Mouse (Mus musculus) thymus, adult 2 months (tissue): ENCODE measurements around the gene Piezo1. TPM values are rescaled to one million over a fixed set of nuclear protein-coding genes. Genes with fewer than 3 reads are reported as not detected.

Experiments
- DNase-seq: peaks from one replicate; pipeline ENCODE4 v3.0.0; 2021
- H3K27ac ChIP-seq: fragments of 200-500 bp; 2 replicates; pipeline ENCODE4 v1.5.1; 2012; ENCODE audit warnings: low read length, control low read depth; ENCODE audit not compliant: control insufficient read depth, insufficient read depth
- H3K27me3 ChIP-seq: fragments of 200-500 bp; 2 replicates; pipeline ENCODE4 v1.6.1; 2012; ENCODE audit warnings: mild to moderate bottlenecking, low read length, moderate library complexity, mixed read lengths; ENCODE audit not compliant: control insufficient read depth, insufficient read depth
- H3K36me3 ChIP-seq: fragments of 200-500 bp; 2 replicates; pipeline ENCODE4 v1.6.1; 2012; ENCODE audit warnings: mild to moderate bottlenecking, low read length, moderate library complexity; ENCODE audit not compliant: control insufficient read depth, insufficient read depth
- H3K4me1 ChIP-seq: fragments of 200-500 bp; replicated peaks from 2 replicates; pipeline ENCODE4 v1.6.1; 2012; ENCODE audit warnings: low read length; ENCODE audit not compliant: control insufficient read depth, insufficient read depth
- H3K4me3 ChIP-seq: fragments of 200-500 bp; 2 replicates; pipeline ENCODE4 v1.5.1; 2012; ENCODE audit warnings: mild to moderate bottlenecking, low read length, control low read depth, moderate library complexity; ENCODE audit not compliant: control insufficient read depth, insufficient read depth
- CTCF ChIP-seq: fragments of 200-500 bp; IDR thresholded peaks from 2 replicates; pipeline ENCODE4 v1.5.1; 2012; ENCODE audit warnings: mild to moderate bottlenecking, control low read depth, low read length, moderate library complexity, borderline replicate concordance; ENCODE audit not compliant: control insufficient read depth, poor library complexity, insufficient read depth; ENCODE audit errors: extremely low read depth
- POLR2A ChIP-seq: fragments of 200-500 bp; IDR thresholded peaks from 2 replicates; pipeline ENCODE4 v1.6.1; 2012; ENCODE audit warnings: mild to moderate bottlenecking, low read length, control low read depth, moderate library complexity; ENCODE audit not compliant: control insufficient read depth, poor library complexity, insufficient read depth; ENCODE audit errors: extremely low read depth
- WGBS: fragments of 180-500 bp; shearing (Covaris S2); methylation state at CpG from one replicate; pipeline ENCODE4 v1.1.7; 2018; 5-methylcytosine and 5-hydroxymethylcytosine counted together
- polyA plus RNA-seq: library from polyadenylated mRNA; depleted of rRNA; stranded (reverse); fragments of >200 nt; gene quantifications from 2 replicates; pipeline ENCODE4 v1.2.3, GENCODE M21; 2012

The Piezo1 gene
- polyA plus RNA-seq, 1 experiment, result 93.6 TPM

DNA sequence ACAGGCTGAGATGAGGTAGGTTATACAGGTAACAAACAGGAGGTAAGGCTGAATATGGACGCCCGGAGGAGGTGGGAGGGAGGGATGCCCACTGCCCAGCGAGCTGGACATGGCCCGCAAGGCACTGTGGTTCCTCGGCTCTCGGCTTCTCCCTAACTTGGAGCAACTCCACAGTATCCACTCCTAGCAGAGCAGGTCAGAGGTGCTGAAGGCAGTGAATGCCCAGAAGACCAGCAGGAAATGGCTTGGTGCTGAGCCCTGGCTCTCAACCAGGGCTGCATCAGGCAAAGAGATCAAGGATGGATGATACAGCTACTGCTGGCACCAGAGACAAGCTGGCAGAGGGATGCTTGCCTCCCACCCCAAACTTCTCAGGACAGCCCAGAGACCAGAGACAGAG, 26.6 kb downstream of the Piezo1 start:
- H3K36me3 ChIP-seq, result no peaks in the 10 kb centered on the region
- DNase-seq, result no peak
- TF ChIP-seq CTCF (no peak), POLR2A (no peak)
- peaks cover 15% of the 10 kb centered on the region for H3K4me1 ChIP-seq
- 97% methylated on average over 6 of the region's 6 CpGs for WGBS
- H3K27ac ChIP-seq, result no peak overlapping the region
- no peak overlapping the region for H3K4me3 ChIP-seq
- no peaks in the 10 kb centered on the region for H3K27me3 ChIP-seq

DNA sequence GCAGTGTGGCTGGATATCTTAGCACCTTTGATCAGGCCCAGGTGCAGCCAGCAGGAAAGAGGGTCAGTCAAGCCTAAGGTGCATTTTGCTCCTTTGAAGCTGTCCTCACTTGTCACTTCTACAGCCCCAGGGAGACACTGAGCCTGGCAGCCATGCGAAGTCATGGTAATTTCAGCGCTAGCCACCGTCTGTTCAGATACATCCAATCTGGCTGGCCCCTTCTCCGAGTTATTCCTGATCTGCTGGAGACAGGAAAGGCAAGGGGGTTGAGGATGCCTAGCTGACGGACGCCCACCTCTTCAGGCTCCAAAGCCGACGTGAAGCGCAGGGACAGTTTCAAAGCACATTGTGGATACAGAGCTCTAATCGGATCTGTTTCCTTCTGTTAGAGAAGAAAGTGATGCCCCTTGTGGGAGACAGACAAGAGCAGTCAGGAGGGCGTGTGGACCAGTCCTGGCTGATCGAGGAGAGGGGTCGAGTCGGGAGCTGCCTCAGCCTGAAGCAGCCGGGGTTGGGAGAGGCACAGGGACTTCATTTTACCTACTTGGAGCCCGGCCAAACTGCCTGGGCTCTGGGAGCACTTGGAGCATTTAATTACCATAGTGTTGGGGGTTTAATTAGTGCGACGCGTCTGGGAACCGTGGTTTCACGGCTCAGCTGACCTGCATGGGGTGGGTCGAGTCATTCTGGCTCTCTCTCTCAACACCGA, 27.3 kb downstream of the Piezo1 start:
- H3K4me3 ChIP-seq, result no peak overlapping the region
- peaks cover 15% of the 10 kb centered on the region for H3K4me1 ChIP-seq
- H3K27me3 ChIP-seq, result no peaks in the 10 kb centered on the region
- WGBS, result 88% methylated on average over 23 of the region's 23 CpGs
- DNase-seq, result no peak
- TF ChIP-seq CTCF, result no peak
- TF ChIP-seq POLR2A, result no peak
- no peak overlapping the region for H3K27ac ChIP-seq
- no peaks in the 10 kb centered on the region for H3K36me3 ChIP-seq

DNA sequence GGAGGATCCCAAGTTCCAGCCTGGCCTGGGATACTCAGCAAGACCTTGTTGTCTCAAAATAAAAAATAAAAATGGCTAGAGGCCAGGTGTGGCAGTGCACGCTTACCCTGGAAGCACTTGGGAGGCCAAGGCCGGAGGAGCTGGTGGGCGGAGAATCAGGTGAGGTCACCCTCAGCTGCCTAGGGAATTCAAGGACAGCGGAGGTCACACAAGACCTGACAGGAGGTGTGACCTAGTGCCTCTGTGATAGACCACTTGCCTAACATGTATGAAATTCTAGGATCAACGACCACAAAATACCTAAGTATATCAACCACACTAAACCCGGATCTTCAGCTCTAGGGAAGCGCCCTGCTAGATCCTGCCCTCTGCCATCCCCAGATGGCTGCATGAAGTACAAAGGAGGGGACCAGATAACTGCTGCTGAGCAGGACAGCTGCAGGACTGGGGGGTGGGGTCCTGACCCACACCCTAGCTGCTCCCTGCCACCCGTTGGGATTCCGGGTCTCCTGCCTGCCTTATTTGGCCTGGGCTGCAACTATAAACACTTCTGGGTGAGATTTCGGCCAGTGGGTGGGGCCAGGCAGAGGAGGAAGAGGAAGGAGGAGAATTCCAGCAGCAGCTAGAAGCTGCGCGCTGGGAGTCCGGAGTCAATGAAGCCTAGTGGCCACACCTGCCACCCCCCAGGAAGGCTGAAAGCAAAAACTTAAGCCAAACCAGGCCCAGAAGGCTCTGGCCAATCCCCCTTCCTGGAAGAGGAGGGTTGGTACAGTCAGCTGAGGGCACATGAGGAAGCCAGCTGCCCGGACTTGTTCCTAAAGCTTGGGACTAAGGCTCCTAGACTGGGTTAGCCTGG, 28.1 kb downstream of the Piezo1 start:
- no peaks in the 10 kb centered on the region for H3K27me3 ChIP-seq
- no peak overlapping the region for H3K27ac ChIP-seq
- H3K36me3 ChIP-seq, result no peaks in the 10 kb centered on the region
- H3K4me1 ChIP-seq, result peaks cover 15% of the 10 kb centered on the region
- no peak overlapping the region for H3K4me3 ChIP-seq
- no peak for DNase-seq
- TF ChIP-seq POLR2A, result no peak
- no peak for TF ChIP-seq CTCF
- 92% methylated on average over 14 of the region's 14 CpGs for WGBS

DNA sequence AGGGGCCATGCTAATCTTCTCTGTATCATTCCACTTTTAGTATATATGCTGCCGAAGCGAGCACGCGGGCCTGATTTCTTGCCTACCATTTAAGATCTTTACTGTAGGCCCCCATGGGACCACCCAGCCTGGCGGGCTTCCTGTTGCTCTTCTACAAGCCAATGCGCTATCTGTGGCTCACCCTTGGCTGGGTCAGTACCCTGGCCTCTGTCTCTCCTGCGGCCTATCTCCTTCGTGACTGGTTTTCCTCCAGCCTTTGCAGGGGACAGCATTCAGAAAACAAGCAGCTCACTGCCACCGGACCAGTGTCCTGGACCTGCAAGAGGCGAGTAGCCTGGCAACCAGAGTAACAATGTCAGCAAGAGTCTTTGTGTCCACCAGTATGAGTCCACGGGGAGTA, 30.5 kb downstream of the Piezo1 start:
- Histone ChIP-seq H3K27ac (no peak overlapping the region), H3K36me3 (no peaks in the 10 kb centered on the region), H3K4me1 (no peaks in the 10 kb centered on the region; the same call in 1 of the 2 replicates), H3K27me3 (no peaks in the 10 kb centered on the region), H3K4me3 (no peak overlapping the region)
- whole genome bisulfite sequencing, result 96% methylated on average over 11 of the region's 11 CpGs
- DNase-seq, result no peak
- TF ChIP-seq CTCF (no peak), POLR2A (no peak)

DNA sequence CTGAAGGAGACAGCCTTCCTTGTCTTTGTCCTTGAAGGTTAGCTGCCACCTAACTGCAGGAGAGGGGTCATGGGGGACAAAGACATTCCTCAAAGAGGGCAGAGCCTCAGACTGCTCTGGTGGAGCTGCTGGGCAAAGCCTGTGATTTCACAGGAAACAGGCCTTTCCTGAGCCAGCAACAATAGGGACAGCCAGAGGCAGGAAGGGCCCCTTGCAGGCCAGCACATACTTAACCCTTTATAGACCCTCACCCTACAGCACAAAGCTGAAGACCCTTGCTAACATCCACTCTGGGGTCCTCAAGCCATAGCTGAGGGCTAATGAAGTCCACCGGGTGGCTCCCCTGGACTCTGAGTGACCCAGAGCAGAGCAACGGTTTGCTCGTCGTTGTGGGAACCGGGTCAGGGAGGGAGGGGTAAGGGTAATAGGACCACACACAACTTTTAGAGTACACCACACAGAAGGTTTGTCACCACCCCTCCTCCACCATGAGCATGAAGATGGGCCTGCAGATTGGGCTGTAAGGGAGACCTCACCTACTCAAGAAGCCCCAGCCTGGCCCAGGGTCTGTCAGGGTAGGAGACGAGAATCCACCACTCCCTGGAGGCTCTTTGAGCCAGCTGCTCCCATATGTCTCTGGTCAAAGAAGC, 33.5 kb downstream of the Piezo1 start:
- 60% methylated on average over 6 of the region's 6 CpGs for WGBS
- Histone ChIP-seq H3K4me1 (no peaks in the 10 kb centered on the region), H3K4me3 (no peak overlapping the region), H3K27ac (no peak overlapping the region), H3K27me3 (no peaks in the 10 kb centered on the region), H3K36me3 (no peaks in the 10 kb centered on the region)
- TF ChIP-seq POLR2A, result no peak
- TF ChIP-seq CTCF, result no peak
- DNase-seq, result no peak

DNA sequence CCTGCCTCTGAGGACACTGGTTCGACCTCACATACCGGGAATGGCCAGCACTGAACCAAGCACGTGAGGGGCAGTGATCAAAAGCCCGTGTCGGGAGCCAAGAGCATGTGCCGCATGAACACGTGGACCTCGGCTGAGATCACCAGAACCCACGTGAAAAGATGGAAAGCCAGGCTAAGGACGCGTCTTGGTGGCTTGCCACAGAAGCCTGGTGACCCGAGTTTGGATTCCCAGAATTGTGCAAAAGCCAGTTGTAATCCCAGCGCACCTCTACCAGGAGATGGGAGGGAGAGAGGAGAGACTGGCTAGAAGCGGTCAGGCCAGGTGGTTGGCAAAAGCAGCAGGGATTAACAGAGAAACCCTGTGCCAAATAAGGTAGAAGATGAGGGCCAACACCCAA, 35.4 kb downstream of the Piezo1 start:
- no peaks in the 10 kb centered on the region for H3K36me3 ChIP-seq
- no peak overlapping the region for H3K4me3 ChIP-seq
- H3K4me1 ChIP-seq, result no peaks in the 10 kb centered on the region
- DNase-seq, result no peak
- 97% methylated on average over 14 of the region's 14 CpGs for WGBS
- no peak for TF ChIP-seq POLR2A
- no peak for TF ChIP-seq CTCF
- H3K27me3 ChIP-seq, result no peaks in the 10 kb centered on the region
- H3K27ac ChIP-seq, result no peak overlapping the region
